Mouse (Mus musculus): ENCODE measurements around the gene Nxpe5.

DNA sequence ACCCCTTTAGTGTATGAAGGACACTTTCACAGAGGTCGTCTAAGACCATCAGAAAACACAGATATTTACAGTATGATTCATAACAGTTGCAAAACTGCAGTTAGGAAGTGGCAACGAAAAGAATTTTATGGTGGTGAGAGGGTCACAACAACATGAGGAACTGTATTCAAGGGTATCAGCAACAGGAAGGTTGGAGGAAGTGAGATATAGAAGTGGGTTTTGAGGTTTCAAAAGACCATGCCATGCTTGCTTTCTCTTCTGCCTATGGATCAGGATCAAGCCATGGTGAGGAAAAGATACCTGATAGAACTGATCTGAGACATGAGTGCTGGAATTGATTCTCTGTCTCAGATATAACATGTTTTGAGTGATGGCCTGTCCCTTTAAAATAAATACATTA, 1.7 kb downstream of the Nxpe5 start:
- TF ChIP-seq CTCF (IDR thresholded peaks at IDR 0.05) (no peak), EP300 (IDR thresholded peaks at IDR 0.05) (no peak)
